Mouse (Mus musculus): ENCODE measurements at regions not wholly inside any gene's neighbourhood (a gene's known extent, or its start where the extent isn't known, plus 50 kb on each side); places are given as distances from the start of the nearest gene placed in this dataset.
A peak's percentile ranks its signal among the peaks of the same experiment; 100 is the strongest.

DNA sequence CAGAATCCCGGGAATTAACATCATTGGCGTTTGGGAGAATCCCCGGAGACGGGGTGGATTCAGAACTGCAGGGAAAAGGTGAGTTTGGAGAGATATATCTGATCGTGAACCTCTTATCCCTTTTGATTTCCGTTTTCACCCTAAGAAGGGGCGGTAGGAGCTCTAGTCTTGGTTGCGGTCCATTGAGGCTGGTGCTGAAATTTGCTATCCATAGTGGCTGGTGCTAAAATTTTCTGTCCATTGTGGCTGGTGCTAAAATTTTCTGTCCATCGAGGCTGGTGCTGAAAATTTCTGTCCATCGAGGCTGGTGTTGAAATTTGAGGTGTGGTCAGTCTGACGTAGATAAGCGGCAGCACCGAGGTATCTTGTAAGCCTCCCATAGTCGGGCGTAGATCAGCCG, 834.1 kb upstream of the Snrpn start:
- peak; percentile 1 for DNase-seq

- DNase-seq = no peak
Observed at GRCm38 (mm10) chr7:60961188-60961587, 821.2 kb upstream of the Snrpn start.

DNA sequence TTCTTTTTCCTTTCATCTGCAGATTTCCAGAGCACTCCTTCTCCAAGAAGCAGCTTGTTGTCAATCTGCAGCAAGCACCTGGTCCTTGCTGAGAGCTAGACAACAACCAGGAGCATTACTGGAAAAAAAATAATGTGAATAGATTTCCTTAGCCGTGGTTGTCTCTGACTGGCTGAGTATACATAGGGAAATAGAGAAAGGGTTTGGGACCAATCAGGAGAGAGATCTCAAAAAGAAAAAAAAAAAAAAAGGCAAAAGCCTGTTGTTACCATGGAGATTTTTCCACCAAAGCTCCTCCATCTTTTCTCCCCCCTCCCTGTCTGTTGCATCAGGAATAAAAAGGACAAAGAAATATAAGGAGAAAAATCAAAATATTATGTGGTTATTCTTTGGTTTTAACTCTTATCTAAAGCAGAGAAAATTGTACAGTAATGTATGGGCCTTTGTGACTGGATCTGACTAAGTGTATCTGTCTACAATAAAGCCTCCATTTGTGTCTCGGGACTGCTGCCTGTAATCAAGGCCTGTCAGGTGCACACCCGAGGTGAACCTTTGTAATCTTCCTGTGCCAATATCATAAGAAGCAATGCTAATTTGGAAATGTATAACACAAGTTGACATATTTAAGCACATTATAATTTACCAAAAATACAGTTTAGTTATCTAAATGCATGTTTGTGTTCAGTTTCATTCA, 799.9 kb upstream of the Snrpn start:
- no peak for DNase-seq
